Mouse (Mus musculus) c-Kit-negative CD71-positive TER-119-positive erythroid progenitor cells, embryonic 14.5 days (primary cell): ENCODE measurements around the gene Cyp1a1.

Source experiments
- DNase-seq: peaks from one replicate; pipeline ENCODE4 v3.0.0-alpha.2; 2013; ENCODE audit warnings: low read depth, low spot score

Cyp1a1 gene

GRCm38 (mm10) chr9:57687751-57688150 lies at the start of gene Cyp1a1:
TSS of gene Cyp1a1 (plus strand) at chr9:57687928.
- DNase-seq, result no peak

- DNase-seq, result no peak
Observed at GRCm38 (mm10) chr9:57638651-57639459, 48.9 kb upstream of the Cyp1a1 start.

- DNase-seq, result no peak
Observed at GRCm38 (mm10) chr9:57639661-57640328, 47.9 kb upstream of the Cyp1a1 start.

GRCm38 (mm10) chr9:57640384-57640783 lies 47.3 kb upstream of the Cyp1a1 start:
- DNase-seq, result no peak

GRCm38 (mm10) chr9:57641022-57641421 lies 46.7 kb upstream of the Cyp1a1 start:
- no peak for DNase-seq

- no peak for DNase-seq
Observed at GRCm38 (mm10) chr9:57641775-57642550, 45.8 kb upstream of the Cyp1a1 start.

- no peak for DNase-seq
Observed at GRCm38 (mm10) chr9:57643169-57643855, 44.4 kb upstream of the Cyp1a1 start.

GRCm38 (mm10) chr9:57643856-57644180 lies 43.9 kb upstream of the Cyp1a1 start:
- DNase-seq, result no peak

GRCm38 (mm10) chr9:57644442-57644943 lies 43.2 kb upstream of the Cyp1a1 start:
- DNase-seq, result no peak

- DNase-seq, result peak; percentile 86
Observed at GRCm38 (mm10) chr9:57644944-57645893, 42.5 kb upstream of the Cyp1a1 start.

GRCm38 (mm10) chr9:57646551-57647103 lies 41.1 kb upstream of the Cyp1a1 start:
- DNase-seq, result no peak

- DNase-seq, result no peak
Observed at GRCm38 (mm10) chr9:57647286-57648108, 40.2 kb upstream of the Cyp1a1 start.

- no peak for DNase-seq
Observed at GRCm38 (mm10) chr9:57650130-57650785, 37.5 kb upstream of the Cyp1a1 start.

- no peak for DNase-seq
Observed at GRCm38 (mm10) chr9:57650786-57651311, 36.9 kb upstream of the Cyp1a1 start.

- no peak for DNase-seq
Observed at GRCm38 (mm10) chr9:57652351-57652750, 35.4 kb upstream of the Cyp1a1 start.

- DNase-seq, result no peak
Observed at GRCm38 (mm10) chr9:57652855-57653254, 34.9 kb upstream of the Cyp1a1 start.

GRCm38 (mm10) chr9:57653283-57653682 lies 34.4 kb upstream of the Cyp1a1 start, which contains the start of gene Csk:
TSS of gene Csk (minus strand) at chr9:57653631.
- no peak for DNase-seq

- no peak for DNase-seq
Observed at GRCm38 (mm10) chr9:57654966-57655365, 32.8 kb upstream of the Cyp1a1 start.
